Mouse (Mus musculus) E14TG2a.4 (cell line): ENCODE results near the gene Flnc.

Source experiments
- H3K27me3 ChIP-seq: 2 replicates; pipeline ENCODE4 v1.6.1; 2014; ENCODE audit warnings: low read length, control low read depth; ENCODE audit not compliant: insufficient read depth
- H3K36me3 ChIP-seq: 2 replicates; pipeline ENCODE4 v1.6.1; 2014; ENCODE audit warnings: low read length, control low read depth; ENCODE audit not compliant: insufficient read depth
- H3K4me1 ChIP-seq: replicated peaks from 2 replicates; pipeline ENCODE4 v1.6.1; 2014; ENCODE audit warnings: low read depth, low read length, control low read depth
- H3K4me3 ChIP-seq: replicated peaks from 2 replicates; pipeline ENCODE4 v1.5.1; 2014; ENCODE audit warnings: mild to moderate bottlenecking, low read length
- H3K9me3 ChIP-seq: 2 replicates; pipeline ENCODE4 v1.6.1; 2014; ENCODE audit warnings: low read length, control low read depth
- CTCF ChIP-seq: conservative IDR thresholded peaks from 2 replicates; pipeline ENCODE4 v1.5.1; 2014; ENCODE audit warnings: low read length
- NANOG ChIP-seq: IDR thresholded peaks from 2 replicates; pipeline ENCODE4 v1.6.1; 2014; ENCODE audit warnings: borderline replicate concordance, low read length, mixed read lengths
- POU5F1 ChIP-seq: IDR thresholded peaks from 2 replicates; pipeline ENCODE4 v1.6.1; 2014; ENCODE audit warnings: low read length, borderline replicate concordance

Gene Flnc

GRCm38 (mm10) chr6:29484716-29485559 is 51.9 kb downstream of the Flnc start:
- H3K27me3 ChIP-seq, result peaks cover 52% of the 10 kb centered on the region
- peak overlapping the region; percentile 72 for H3K4me3 ChIP-seq
- H3K4me1 ChIP-seq, result peaks cover 42% of the 10 kb centered on the region
- H3K9me3 ChIP-seq, result no peaks in the 10 kb centered on the region
- H3K36me3 ChIP-seq, result no peaks in the 10 kb centered on the region
- no peak for TF ChIP-seq NANOG
- no peak for TF ChIP-seq POU5F1
- TF ChIP-seq CTCF, result peak; percentile 99

DNA sequence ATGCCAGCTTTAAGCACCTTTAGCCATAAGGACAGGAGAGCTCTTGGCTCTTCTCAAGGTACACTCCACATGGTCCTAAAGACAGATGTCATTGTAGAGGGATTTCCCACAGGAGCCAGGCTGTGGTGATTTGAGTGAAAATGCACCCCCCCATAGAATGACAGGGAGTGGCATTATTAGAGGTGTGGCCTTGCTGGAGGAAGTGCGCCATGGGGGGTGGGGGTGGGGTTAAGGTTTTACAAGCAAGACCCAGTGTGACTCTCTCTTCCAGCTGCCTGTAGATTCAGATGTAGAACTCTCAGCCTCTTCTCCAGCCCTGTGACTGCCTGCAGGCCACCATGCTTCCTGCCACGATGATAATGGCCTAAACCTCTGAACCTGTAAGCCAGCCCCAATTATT is 52.9 kb downstream of the Flnc start:
- Histone ChIP-seq H3K4me1 (peaks cover 48% of the 10 kb centered on the region), H3K36me3 (no peaks in the 10 kb centered on the region), H3K4me3 (no peak overlapping the region; the same call in 1 of the 2 replicates), H3K27me3 (peaks cover 55% of the 10 kb centered on the region), H3K9me3 (no peaks in the 10 kb centered on the region)
- TF ChIP-seq CTCF (no peak), NANOG (no peak), POU5F1 (no peak)

- Histone ChIP-seq H3K9me3 (no peaks in the 10 kb centered on the region), H3K4me3 (no peak overlapping the region)
- TF ChIP-seq CTCF (no peak), NANOG (no peak), POU5F1 (no peak)
Measured at GRCm38 (mm10) chr6:29494101-29494500, 61.0 kb downstream of the Flnc start.

DNA sequence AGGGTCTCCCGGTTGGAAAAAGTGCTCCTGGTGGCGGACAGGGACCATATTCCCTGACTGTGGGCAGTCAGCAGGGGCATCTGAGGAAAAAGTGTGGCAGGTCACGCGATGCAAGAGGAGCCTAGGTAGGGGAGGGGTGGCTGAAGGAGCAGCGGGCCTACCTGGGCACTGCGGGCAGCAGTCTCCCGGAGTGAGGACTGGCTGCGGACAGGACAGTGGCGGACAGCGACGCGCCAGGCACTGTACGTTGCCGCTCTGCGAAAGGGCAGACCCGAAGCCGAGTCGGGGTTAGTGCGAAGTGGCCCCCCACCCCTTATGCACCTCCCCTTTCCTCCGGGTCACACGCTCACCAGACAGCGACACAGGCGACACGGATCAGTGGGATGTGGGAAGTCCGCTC is 63.2 kb downstream of the Flnc start:
- TF ChIP-seq NANOG (no peak), CTCF (no peak), POU5F1 (no peak)
- no peaks in the 10 kb centered on the region for H3K9me3 ChIP-seq
- peaks cover 66% of the 10 kb centered on the region for H3K27me3 ChIP-seq
- H3K4me1 ChIP-seq, result peaks cover 33% of the 10 kb centered on the region
- H3K4me3 ChIP-seq, result peak overlapping the region; percentile 77
- no peaks in the 10 kb centered on the region for H3K36me3 ChIP-seq

More at GRCm38 (mm10) chr6:29494101-29494500, 61.0 kb downstream of the Flnc start:
- no peaks in the 10 kb centered on the region for H3K36me3 ChIP-seq
- peaks cover 76% of the 10 kb centered on the region for H3K27me3 ChIP-seq
- peaks cover 47% of the 10 kb centered on the region for H3K4me1 ChIP-seq

- TF ChIP-seq NANOG (no peak), POU5F1 (no peak), CTCF (no peak)
- peak overlapping the region; percentile 70; the same call in 1 of the 2 replicates for H3K4me3 ChIP-seq
Measured at GRCm38 (mm10) chr6:29497791-29498190, 64.7 kb downstream of the Flnc start.

GRCm38 (mm10) chr6:29500177-29500576 is 67.1 kb downstream of the Flnc start:
- no peaks in the 10 kb centered on the region for H3K9me3 ChIP-seq
- TF ChIP-seq NANOG, result no peak
- TF ChIP-seq POU5F1, result no peak
- no peak for TF ChIP-seq CTCF
- H3K4me1 ChIP-seq, result peaks cover 30% of the 10 kb centered on the region
- H3K4me3 ChIP-seq, result no peak overlapping the region
- no peaks in the 10 kb centered on the region for H3K36me3 ChIP-seq
- peaks cover 51% of the 10 kb centered on the region for H3K27me3 ChIP-seq

More at GRCm38 (mm10) chr6:29497791-29498190, 64.7 kb downstream of the Flnc start:
- Histone ChIP-seq H3K9me3 (no peaks in the 10 kb centered on the region), H3K4me1 (peaks cover 30% of the 10 kb centered on the region), H3K27me3 (peaks cover 51% of the 10 kb centered on the region), H3K36me3 (no peaks in the 10 kb centered on the region)

DNA sequence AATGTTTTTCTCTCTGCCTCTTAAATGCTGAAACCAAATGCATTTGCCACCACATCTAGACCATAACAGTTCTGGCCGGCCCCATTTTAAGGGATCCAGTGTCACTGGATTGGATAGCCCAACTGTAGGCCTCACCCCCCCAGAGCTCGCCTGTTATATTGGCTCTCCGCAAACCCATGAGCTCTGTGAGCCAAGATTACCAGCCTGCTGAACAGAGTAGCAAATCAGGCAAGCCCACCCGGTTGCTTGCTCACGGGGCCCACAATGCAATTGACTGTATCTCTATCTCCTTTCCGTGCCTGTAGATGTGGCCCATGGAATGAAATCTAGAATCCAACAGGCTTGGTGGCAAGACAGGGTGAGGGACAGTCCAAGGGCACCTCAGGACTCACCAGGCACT is 67.8 kb downstream of the Flnc start:
- no peaks in the 10 kb centered on the region for H3K36me3 ChIP-seq
- no peak overlapping the region for H3K4me3 ChIP-seq
- H3K4me1 ChIP-seq, result peaks cover 27% of the 10 kb centered on the region
- peaks cover 51% of the 10 kb centered on the region for H3K27me3 ChIP-seq
- no peaks in the 10 kb centered on the region for H3K9me3 ChIP-seq
- TF ChIP-seq CTCF (no peak), POU5F1 (no peak), NANOG (no peak)

DNA sequence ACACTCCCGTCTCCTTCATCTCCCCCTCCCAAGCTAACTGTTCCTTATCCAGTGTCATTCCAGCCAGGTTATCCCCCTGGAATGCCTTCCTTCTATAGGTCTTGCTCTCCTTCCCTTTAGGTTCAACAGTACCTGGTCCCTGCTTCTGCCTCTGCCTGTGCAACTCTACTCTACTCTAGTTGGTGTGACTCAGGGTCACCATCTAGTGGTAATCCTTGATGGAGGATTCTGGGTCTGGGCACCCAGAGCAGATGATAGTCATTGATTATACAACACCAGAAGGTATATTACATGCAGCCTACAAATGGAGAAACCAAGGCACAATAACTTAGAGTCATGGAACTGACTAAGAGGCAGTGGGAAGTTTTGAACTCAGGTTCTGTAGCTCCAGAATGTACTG is 68.5 kb downstream of the Flnc start:
- Histone ChIP-seq H3K36me3 (no peaks in the 10 kb centered on the region), H3K4me3 (no peak overlapping the region), H3K9me3 (no peaks in the 10 kb centered on the region), H3K4me1 (peaks cover 20% of the 10 kb centered on the region), H3K27me3 (peaks cover 51% of the 10 kb centered on the region)
- TF ChIP-seq CTCF (peak; percentile 23), POU5F1 (no peak), NANOG (no peak)

DNA sequence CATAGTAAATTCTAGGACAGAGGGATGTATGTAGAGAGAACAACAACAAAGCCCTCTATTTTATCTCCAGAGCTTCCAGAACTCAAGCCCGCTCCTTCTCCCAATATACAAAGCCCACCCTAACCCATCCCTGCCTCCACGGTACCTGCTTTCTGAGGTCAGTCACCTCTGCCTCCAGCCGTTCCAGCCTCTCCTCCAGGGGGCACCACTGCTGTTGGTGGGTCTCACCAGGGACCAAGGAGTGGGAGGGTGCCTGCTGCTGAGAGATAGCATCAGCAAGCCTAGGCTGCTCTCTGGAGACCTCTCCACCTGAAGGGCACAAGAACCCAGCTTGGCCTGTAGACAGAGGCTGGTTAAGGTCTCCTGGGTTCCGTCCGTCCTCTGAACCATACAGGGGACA is 72.4 kb downstream of the Flnc start:
- Histone ChIP-seq H3K4me3 (no peak overlapping the region), H3K4me1 (peaks cover 27% of the 10 kb centered on the region), H3K27me3 (peaks cover 72% of the 10 kb centered on the region), H3K36me3 (no peaks in the 10 kb centered on the region), H3K9me3 (no peaks in the 10 kb centered on the region)
- TF ChIP-seq POU5F1, result no peak
- no peak for TF ChIP-seq NANOG
- no peak for TF ChIP-seq CTCF
